Comparison of ENCODE assay signal across 22 mouse cellular contexts in genomic region chr16:13796746-13797175, GRCm38 (mm10). TPM values are rescaled to one million over a fixed set of nuclear protein-coding genes. Genes with fewer than 3 reads are reported as not detected.
DNase-seq lines count a peak whose midpoint lies in the region; ATAC-seq and TF ChIP-seq lines count a peak whose summit lies in the region.
"Had no signal": no experiment of that assay in that cellular context is flagged by ENCODE, and none has a peak within 500 bp of the region (broad histone marks: within the 10 kb centered on the region; RNA-seq: fewer than 3 reads in every experiment).

No protein-coding gene starts in this region.

- no peak for DNase-seq in thymus, adult 2 months
- DNase-seq in thymus, postnatal 14 days = no peak
- peak; percentile 64 for DNase-seq in T-cell, adult 2 months (ENCODE audit: low spot score)
- peak; percentile 72 for DNase-seq in splenic B cell, adult 2 months (ENCODE audit: low read depth, low spot score)
- no peak for DNase-seq in retina, postnatal 1 day
- no peak for DNase-seq in c-Kit-positive CD71-positive TER-119-positive erythroid progenitor cells, embryonic 14.5 days (ENCODE audit: low spot score)
- no peak for DNase-seq in cerebellum, postnatal 14 days
- DNase-seq: cerebellum, adult 8-10 months; gastrocnemius, postnatal 14 days; heart, postnatal 4 days; kidney, adult 9 months; kidney, postnatal 36 days; layer of hippocampus, adult 9-11 months; right cerebral cortex, postnatal 4 days; thymus, adult 18-20 months had no signal

- peaks cover 2% of the 10 kb centered on the region; the same call in 1 of the 2 replicates for H3K4me1 ChIP-seq in thymus, adult 2 months (replicated peaks; ENCODE audit: control insufficient read depth, insufficient read depth, low read length)
- H3K4me1 ChIP-seq: forebrain, embryonic 15.5 days; heart, embryonic 15.5 days; liver, embryonic 15.5 days; midbrain, embryonic 13.5 days; stomach, embryonic 15.5 days had no signal

- H3K4me3 ChIP-seq in thymus, adult 2 months (ENCODE audit: control insufficient read depth, insufficient read depth, low read length) = no peak overlapping the region
- H3K4me3 ChIP-seq: forebrain, embryonic 15.5 days; heart, embryonic 15.5 days; liver, embryonic 15.5 days; midbrain, embryonic 13.5 days; stomach, embryonic 15.5 days had no signal

- no peaks in the 10 kb centered on the region for H3K27me3 ChIP-seq in thymus, adult 2 months (ENCODE audit: control insufficient read depth, insufficient read depth, low read length)
- no peaks in the 10 kb centered on the region for H3K27me3 ChIP-seq in splenic B cell, adult 2 months (ENCODE audit: control insufficient read depth, insufficient read depth, low read length, poor library complexity, severe bottlenecking)
- H3K27me3 ChIP-seq: CH12.LX; forebrain, embryonic 15.5 days; heart, embryonic 15.5 days; liver, embryonic 15.5 days; midbrain, embryonic 13.5 days; stomach, embryonic 15.5 days had no signal

- peak; percentile 77 for ATAC-seq in megakaryocyte, adult 5-6 weeks (ENCODE audit: poor library complexity, severe bottlenecking)
- ATAC-seq: forebrain, embryonic 15.5 days; midbrain, embryonic 13.5 days had no signal

- 35% methylated on average over 5 of the region's 5 CpGs for WGBS in thymus, adult 2 months

- H3K36me3 ChIP-seq in thymus, adult 2 months (ENCODE audit: control insufficient read depth, insufficient read depth, low read length) = peaks cover 74% of the 10 kb centered on the region
- H3K36me3 ChIP-seq in splenic B cell, adult 2 months (ENCODE audit: control insufficient read depth, insufficient read depth, low read length, poor library complexity, severe bottlenecking) = peaks cover 21% of the 10 kb centered on the region

- no peak for TF ChIP-seq CTCF in thymus, adult 2 months (IDR thresholded peaks at IDR 0.05; ENCODE audit: borderline replicate concordance, control insufficient read depth, extremely low read depth, insufficient read depth, low read length, poor library complexity)

- H3K27ac ChIP-seq in thymus, adult 2 months (ENCODE audit: control insufficient read depth, insufficient read depth, low read length) = 0 out of 2 replicates have a peak overlapping the region, but pooled peaks have one; percentile 8
- H3K27ac ChIP-seq: forebrain, embryonic 15.5 days; heart, embryonic 15.5 days; liver, embryonic 15.5 days; midbrain, embryonic 13.5 days; stomach, embryonic 15.5 days had no signal

- TF ChIP-seq POLR2A in thymus, adult 2 months (IDR thresholded peaks at IDR 0.05; ENCODE audit: control insufficient read depth, extremely low read depth, insufficient read depth, low read length, poor library complexity) = no peak

RNA-seq across cellular contexts. Expression of gene Rrn3, which starts 16.3 kb away (rescaled TPM):
- 13.6 and 14.6 TPM in 2 replicates for polyA plus RNA-seq in thymus, adult 2 months (2012; rRNA removed)
- total RNA-seq in megakaryocyte, adult 5-6 weeks (2015) = 14.5 and 16.3 TPM in 2 replicates
- 24.6 and 26.3 TPM in 2 replicates for total RNA-seq in megakaryocyte, adult 5-6 weeks (2017)

RNA-seq across cellular contexts. Expression of gene Ntan1, which starts 21.9 kb away (rescaled TPM):
- 80.3 and 86.7 TPM in 2 replicates for polyA plus RNA-seq in thymus, adult 2 months (2012; rRNA removed)
- 93.7 and 107 TPM in 2 replicates for total RNA-seq in megakaryocyte, adult 5-6 weeks (2015)
- total RNA-seq in megakaryocyte, adult 5-6 weeks (2017) = 72.4 and 80.9 TPM in 2 replicates

Comparison
In these comparisons a context has a peak if more than half of its experiments do, and no peak if none do; other contexts are left out.
1. DNase-seq: peak in T-cell, adult 2 months (single experiment) and splenic B cell, adult 2 months (single experiment); none in thymus, adult 2 months (single experiment), thymus, postnatal 14 days (single experiment), retina, postnatal 1 day (single experiment), c-Kit-positive CD71-positive TER-119-positive erythroid progenitor cells, embryonic 14.5 days (single experiment) and cerebellum, postnatal 14 days (0 of 2).